ENCODE assay signal across 22 mouse cellular contexts in the genomic region with DNA sequence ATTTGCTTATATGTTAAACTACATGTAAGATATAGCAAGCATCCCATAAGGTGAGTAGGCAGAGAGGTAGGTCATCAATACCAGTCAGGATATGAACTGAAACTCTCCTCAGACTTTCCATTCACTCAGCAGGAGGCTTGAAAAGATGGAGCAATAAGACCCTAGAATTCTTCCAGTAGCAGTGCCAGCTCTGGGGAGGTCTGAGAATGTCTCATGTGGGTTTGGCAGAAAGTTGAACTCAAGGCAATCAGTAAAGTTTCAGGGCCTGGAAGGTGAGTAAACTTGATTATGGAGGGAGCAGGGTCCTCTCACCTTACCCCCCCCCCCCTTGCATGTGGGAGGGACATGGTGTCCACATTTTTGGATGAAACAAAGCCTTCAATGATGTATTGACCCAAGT. TPM values are rescaled to one million over a fixed set of nuclear protein-coding genes. Genes with fewer than 3 reads are reported as not detected.
DNase-seq lines count a peak whose midpoint lies in the region; ATAC-seq and TF ChIP-seq lines count a peak whose summit lies in the region.
"Had no signal": no experiment of that assay in that cellular context is flagged by ENCODE, and none has a peak within 500 bp of the region (broad histone marks: within the 10 kb centered on the region; RNA-seq: fewer than 3 reads in every experiment).

No protein-coding gene starts in this region.

- H3K4me2 ChIP-seq in heart, embryonic 11.5 days: no peak overlapping the region
- no peak overlapping the region for H3K4me2 ChIP-seq in midbrain, embryonic 11.5 days
- no peak overlapping the region for H3K4me2 ChIP-seq in midbrain, embryonic 15.5 days
- no peak overlapping the region for H3K4me2 ChIP-seq in stomach, postnatal 0 days (replicated peaks; ENCODE audit: low read depth)

- no peak for TF ChIP-seq POLR2A in heart, adult 2 months (IDR thresholded peaks at IDR 0.05; ENCODE audit: insufficient read depth, low read depth, low read length)

- no peak overlapping the region for H3K27ac ChIP-seq in heart, embryonic 11.5 days (ENCODE audit: low read depth, low read length)
- H3K27ac ChIP-seq in heart, embryonic 10.5 days: no peak overlapping the region
- no peak overlapping the region for H3K27ac ChIP-seq in heart, adult 2 months
- H3K27ac ChIP-seq in midbrain, embryonic 11.5 days (ENCODE audit: low read depth, low read length): no peak overlapping the region
- no peak overlapping the region for H3K27ac ChIP-seq in midbrain, embryonic 15.5 days
- no peak overlapping the region for H3K27ac ChIP-seq in stomach, postnatal 0 days (replicated peaks)

- H3K36me3 ChIP-seq in heart, embryonic 11.5 days (ENCODE audit: control insufficient read depth, insufficient read depth, low read length): no peaks in the 10 kb centered on the region
- H3K36me3 ChIP-seq in heart, embryonic 10.5 days: no peaks in the 10 kb centered on the region
- no peaks in the 10 kb centered on the region for H3K36me3 ChIP-seq in heart, adult 2 months (ENCODE audit: control insufficient read depth, insufficient read depth, low read length)
- no peaks in the 10 kb centered on the region for H3K36me3 ChIP-seq in midbrain, embryonic 11.5 days (ENCODE audit: control insufficient read depth, insufficient read depth, low read length)
- H3K36me3 ChIP-seq in midbrain, embryonic 15.5 days (replicated peaks): no peaks in the 10 kb centered on the region
- no peaks in the 10 kb centered on the region for H3K36me3 ChIP-seq in stomach, postnatal 0 days (ENCODE audit: control insufficient read depth, insufficient read depth, low read length)
- H3K36me3 ChIP-seq: G1E had no signal

- ATAC-seq in heart, embryonic 11.5 days (replicated peaks; ENCODE audit: insufficient number of reproducible peaks, low FRiP score, low TSS enrichment): no peak
- ATAC-seq in midbrain, embryonic 11.5 days (ENCODE audit: low FRiP score): no peak
- no peak for ATAC-seq in midbrain, embryonic 15.5 days (replicated peaks)
- ATAC-seq in stomach, postnatal 0 days (ENCODE audit: low FRiP score, low TSS enrichment): no peak
- ATAC-seq: activated CD4-positive, CD25-positive, alpha-beta regulatory T cell, adult 4 months; CD4-positive, CD25-positive, alpha-beta regulatory T cell, adult 4 months; Patski had no signal

- no peaks in the 10 kb centered on the region for H3K27me3 ChIP-seq in heart, embryonic 11.5 days (ENCODE audit: control insufficient read depth, insufficient read depth, low read length)
- H3K27me3 ChIP-seq in heart, embryonic 10.5 days (ENCODE audit: insufficient read depth, poor library complexity, severe bottlenecking): no peaks in the 10 kb centered on the region
- no peaks in the 10 kb centered on the region for H3K27me3 ChIP-seq in heart, adult 2 months (ENCODE audit: control insufficient read depth, insufficient read depth, low read length)
- H3K27me3 ChIP-seq in midbrain, embryonic 11.5 days (ENCODE audit: control insufficient read depth, insufficient read depth, low read length): no peaks in the 10 kb centered on the region
- H3K27me3 ChIP-seq in midbrain, embryonic 15.5 days (replicated peaks): no peaks in the 10 kb centered on the region
- H3K27me3 ChIP-seq in stomach, postnatal 0 days (ENCODE audit: control insufficient read depth, insufficient read depth, low read length): no peaks in the 10 kb centered on the region
- H3K27me3 ChIP-seq: CH12.LX had no signal

- no peak for TF ChIP-seq EP300 in heart, adult 2 months (IDR thresholded peaks at IDR 0.05; ENCODE audit: insufficient read depth, low read depth, low read length)
- TF ChIP-seq EP300 in stomach, postnatal 0 days (optimal IDR thresholded peaks at IDR 0.05): no peak

- TF ChIP-seq CTCF in heart, adult 2 months (IDR thresholded peaks at IDR 0.05): no peak
- TF ChIP-seq CTCF in stomach, postnatal 0 days (IDR thresholded peaks at IDR 0.05; ENCODE audit: low read depth): no peak

- intact Hi-C loops in heart, adult 2 months (cut with DNase I): no loop called here

- no peaks in the 10 kb centered on the region for H3K9me3 ChIP-seq in heart, embryonic 11.5 days (replicated peaks; ENCODE audit: control insufficient read depth, low read length)
- H3K9me3 ChIP-seq in heart, embryonic 10.5 days: no peaks in the 10 kb centered on the region
- H3K9me3 ChIP-seq in midbrain, embryonic 11.5 days (ENCODE audit: control insufficient read depth, low read length): no peaks in the 10 kb centered on the region
- H3K9me3 ChIP-seq in midbrain, embryonic 15.5 days: no peaks in the 10 kb centered on the region
- H3K9me3 ChIP-seq in stomach, postnatal 0 days (ENCODE audit: control insufficient read depth, low read length): no peaks in the 10 kb centered on the region
- H3K9me3 ChIP-seq: G1E had no signal

- H3K4me1 ChIP-seq in heart, embryonic 11.5 days (ENCODE audit: control insufficient read depth, insufficient read depth, low read length): no peaks in the 10 kb centered on the region
- H3K4me1 ChIP-seq in heart, embryonic 10.5 days: 0 out of 2 replicates have a peak, but pooled peaks cover 3% of the 10 kb centered on the region
- no peaks in the 10 kb centered on the region for H3K4me1 ChIP-seq in heart, adult 2 months (ENCODE audit: control insufficient read depth, insufficient read depth, low read length)
- no peaks in the 10 kb centered on the region for H3K4me1 ChIP-seq in midbrain, embryonic 11.5 days (ENCODE audit: control insufficient read depth, insufficient read depth, low read length)
- no peaks in the 10 kb centered on the region for H3K4me1 ChIP-seq in midbrain, embryonic 15.5 days
- H3K4me1 ChIP-seq in stomach, postnatal 0 days (replicated peaks; ENCODE audit: control insufficient read depth, insufficient read depth): no peaks in the 10 kb centered on the region

- peak; percentile 54 for DNase-seq in heart, adult 11 months
- DNase-seq in heart, embryonic 10.5 days (ENCODE audit: low spot score): peak; percentile 14
- no peak for DNase-seq in heart, adult 2 months
- peak; percentile 12 for DNase-seq in midbrain, embryonic 11.5 days (ENCODE audit: low spot score, missing footprints)
- peak; percentile 55 for DNase-seq in fibroblast of lung, adult 2 months (ENCODE audit: low read depth)
- no peak for DNase-seq in stomach, postnatal 0 days (ENCODE audit: low spot score)
- DNase-seq: adrenal gland, adult 2 months; adrenal gland, adult 8-10 months; adrenal gland, postnatal 10 days; adrenal gland, postnatal 14 days; adrenal gland, postnatal 25 days; adrenal gland, postnatal 36 days; B cell, adult 2 months; cerebellum, adult 11 months; cerebellum, adult 11-12 months had no signal

- no peak overlapping the region for H3K4me3 ChIP-seq in heart, embryonic 11.5 days (ENCODE audit: low read depth, low read length)
- no peak overlapping the region for H3K4me3 ChIP-seq in heart, embryonic 10.5 days
- no peak overlapping the region for H3K4me3 ChIP-seq in heart, adult 2 months
- no peak overlapping the region for H3K4me3 ChIP-seq in midbrain, embryonic 11.5 days (ENCODE audit: low read depth, low read length)
- no peak overlapping the region for H3K4me3 ChIP-seq in midbrain, embryonic 15.5 days
- no peak overlapping the region for H3K4me3 ChIP-seq in stomach, postnatal 0 days (ENCODE audit: low read depth, low read length)

- H3K9ac ChIP-seq in heart, embryonic 11.5 days (ENCODE audit: low read depth, low read length): no peak overlapping the region
- no peak overlapping the region for H3K9ac ChIP-seq in heart, adult 2 months (ENCODE audit: low read depth, low read length)
- no peak overlapping the region for H3K9ac ChIP-seq in midbrain, embryonic 11.5 days (ENCODE audit: low read length)
- H3K9ac ChIP-seq in midbrain, embryonic 15.5 days: no peak overlapping the region
- no peak overlapping the region for H3K9ac ChIP-seq in stomach, postnatal 0 days (ENCODE audit: low read length)

- no peaks in the 10 kb centered on the region for H3K79me2 ChIP-seq in heart, adult 2 months (replicated peaks; ENCODE audit: control insufficient read depth, insufficient read depth, low read length)

RNA-seq across cellular contexts. Expression of gene Peli1, which starts 36.5 kb away (rescaled TPM):
- polyA plus RNA-seq in heart, embryonic 11.5 days (2014; fragmentation: Nextera tagmentation; extraction: Ambion mirVana): 30.4 and 31.9 TPM in 2 replicates
- 26.9 and 41.5 TPM in 2 replicates for polyA plus RNA-seq in heart, embryonic 10.5 days (2016; fragmentation: Nextera tagmentation; extraction: Ambion mirVana)
- total RNA-seq in heart, adult 2 months (2021): 10 to 100 TPM; 13.6 to 13.7 TPM
- 6.2 and 9.9 TPM in 2 replicates for polyA plus RNA-seq in heart, adult 2 months (2012; rRNA removed)
- polyA plus RNA-seq in midbrain, embryonic 11.5 days (2014; fragmentation: Nextera tagmentation; extraction: Ambion mirVana): 108 and 113 TPM in 2 replicates
- 70.9 and 72.3 TPM in 2 replicates for polyA plus RNA-seq in midbrain, embryonic 15.5 days (2015; fragmentation: Nextera tagmentation; extraction: Ambion mirVana)
- polyA plus RNA-seq in stomach, postnatal 0 days (2015; fragmentation: Nextera tagmentation; extraction: Ambion mirVana): 23.8 and 25.3 TPM in 2 replicates

Comparison
In these comparisons a context has a peak if more than half of its experiments do, and no peak if none do; other contexts are left out.
1. DNase-seq: peak in heart, adult 11 months (single experiment), heart, embryonic 10.5 days (single experiment), midbrain, embryonic 11.5 days (single experiment) and fibroblast of lung, adult 2 months (single experiment); none in heart, adult 2 months (0 of 2) and stomach, postnatal 0 days (single experiment).